Mouse (Mus musculus) intestine, embryonic 14.5 days (tissue): ENCODE data around the gene Aurkb. TPM values are rescaled to one million over a fixed set of nuclear protein-coding genes. Genes with fewer than 3 reads are reported as not detected.

ENCODE experiments used
- ATAC-seq: fragments of 200-750 bp; cut with Nextera tagmentation; replicated peaks from 2 replicates; pipeline ENCODE4 v1.8.0; 2017; ENCODE audit warnings: low read depth, moderate number of reproducible peaks, moderate TSS enrichment, moderate library complexity; ENCODE audit not compliant: low FRiP score, low TSS enrichment
- DNase-seq: peaks from one replicate; pipeline ENCODE4 v3.0.0-alpha.2; 2018; ENCODE audit warnings: low spot score
- H3K27ac ChIP-seq: fragments of 300-500 bp; sonication (generic); 2 replicates; pipeline ENCODE4 v1.5.1; 2014; ENCODE audit warnings: low read depth, mild to moderate bottlenecking, control low read depth
- H3K27me3 ChIP-seq: fragments of 300-500 bp; sonication (generic); replicated peaks from 2 replicates; pipeline ENCODE4 v1.6.1; 2014; ENCODE audit warnings: low read length, control low read depth; ENCODE audit not compliant: control insufficient read depth, insufficient read depth
- H3K36me3 ChIP-seq: fragments of 300-500 bp; sonication (generic); 2 replicates; pipeline ENCODE4 v1.6.1; 2014; ENCODE audit warnings: low read length, control low read depth; ENCODE audit not compliant: control insufficient read depth, insufficient read depth
- H3K4me1 ChIP-seq: fragments of 300-500 bp; sonication (generic); replicated peaks from 2 replicates; pipeline ENCODE4 v1.6.1; 2014; ENCODE audit warnings: low read length, control low read depth, mixed read lengths; ENCODE audit not compliant: control insufficient read depth, insufficient read depth
- H3K4me2 ChIP-seq: fragments of 300-500 bp; sonication (generic); 2 replicates; pipeline ENCODE4 v1.6.1; 2014; ENCODE audit warnings: low read length
- H3K4me3 ChIP-seq: fragments of 300-500 bp; sonication (generic); 2 replicates; pipeline ENCODE4 v1.5.1; 2014; ENCODE audit warnings: low read depth, low read length, control low read depth, mixed read lengths
- H3K9ac ChIP-seq: fragments of 300-500 bp; sonication (generic); 2 replicates; pipeline ENCODE4 v1.6.1; 2014; ENCODE audit warnings: mild to moderate bottlenecking, low read length
- H3K9me3 ChIP-seq: fragments of 300-500 bp; sonication (generic); 2 replicates; pipeline ENCODE4 v1.6.1; 2016; ENCODE audit warnings: low read length, control low read depth; ENCODE audit not compliant: control insufficient read depth
- WGBS: fragments of 180-500 bp; shearing (Covaris S2); extraction: QIAGEN DNeasy Blood & Tissue Kit; methylation state at CpG from one replicate; pipeline ENCODE4 v1.1.7; 2014; 5-methylcytosine and 5-hydroxymethylcytosine counted together
- polyA plus RNA-seq: library from polyadenylated mRNA; unstranded; fragments of >200 nt; fragmentation: Nextera tagmentation; extraction: Ambion mirVana; gene quantifications from 2 replicates; pipeline ENCODE4 v1.2.1, GENCODE M21; 2014

The Aurkb gene
- polyA plus RNA-seq, 1 experiment from 2014 or later: 150 TPM

DNA sequence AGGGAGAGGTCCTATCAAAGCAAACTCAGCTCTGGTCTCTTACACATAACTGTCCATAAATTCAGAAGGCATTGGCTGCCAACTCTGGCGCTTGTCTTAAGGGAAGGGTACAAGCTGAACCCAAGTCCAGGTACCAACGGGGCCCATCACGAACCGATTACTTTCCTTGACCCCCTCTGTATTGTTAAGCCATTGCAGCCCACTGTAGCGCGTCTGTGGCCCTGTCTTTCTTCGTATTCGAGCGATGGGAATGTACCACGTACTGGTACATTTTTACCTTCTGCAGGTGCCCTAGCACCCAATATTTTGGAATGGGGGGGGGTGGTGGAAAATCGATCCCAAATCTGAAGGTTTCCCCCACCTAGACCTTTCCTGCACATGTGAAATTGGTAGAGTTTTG lies 26.8 kb downstream of the Aurkb start:
- DNase-seq (no peak), ATAC-seq (no peak)
- no peak overlapping the region for H3K9ac ChIP-seq

GRCm38 (mm10) chr11:69072666-69073064 lies 27.2 kb downstream of the Aurkb start:
- no peak for ATAC-seq
- peaks cover 18% of the 10 kb centered on the region for H3K4me1 ChIP-seq
- peak overlapping the region; percentile 94 for H3K27ac ChIP-seq
- H3K27me3 ChIP-seq: no peaks in the 10 kb centered on the region
- H3K36me3 ChIP-seq: no peaks in the 10 kb centered on the region
- H3K4me3 ChIP-seq: peak overlapping the region; percentile 25
- DNase-seq: no peak
- WGBS: 6% methylated on average over 9 of the region's 9 CpGs
- no peaks in the 10 kb centered on the region for H3K9me3 ChIP-seq
- peak overlapping the region; percentile 70 for H3K9ac ChIP-seq
- H3K4me2 ChIP-seq: peak overlapping the region; percentile 46

More for the DNA sequence above, 26.8 kb downstream of the Aurkb start:
- no peaks in the 10 kb centered on the region for H3K27me3 ChIP-seq
- H3K4me1 ChIP-seq: peaks cover 18% of the 10 kb centered on the region
- H3K36me3 ChIP-seq: no peaks in the 10 kb centered on the region
- peak overlapping the region; percentile 94; the same call in 1 of the 2 replicates for H3K27ac ChIP-seq
- H3K4me3 ChIP-seq: peak overlapping the region; percentile 25
- 85% methylated on average over 11 of the region's 11 CpGs for WGBS
- H3K9me3 ChIP-seq: no peaks in the 10 kb centered on the region
- peak overlapping the region; percentile 46 for H3K4me2 ChIP-seq

DNA sequence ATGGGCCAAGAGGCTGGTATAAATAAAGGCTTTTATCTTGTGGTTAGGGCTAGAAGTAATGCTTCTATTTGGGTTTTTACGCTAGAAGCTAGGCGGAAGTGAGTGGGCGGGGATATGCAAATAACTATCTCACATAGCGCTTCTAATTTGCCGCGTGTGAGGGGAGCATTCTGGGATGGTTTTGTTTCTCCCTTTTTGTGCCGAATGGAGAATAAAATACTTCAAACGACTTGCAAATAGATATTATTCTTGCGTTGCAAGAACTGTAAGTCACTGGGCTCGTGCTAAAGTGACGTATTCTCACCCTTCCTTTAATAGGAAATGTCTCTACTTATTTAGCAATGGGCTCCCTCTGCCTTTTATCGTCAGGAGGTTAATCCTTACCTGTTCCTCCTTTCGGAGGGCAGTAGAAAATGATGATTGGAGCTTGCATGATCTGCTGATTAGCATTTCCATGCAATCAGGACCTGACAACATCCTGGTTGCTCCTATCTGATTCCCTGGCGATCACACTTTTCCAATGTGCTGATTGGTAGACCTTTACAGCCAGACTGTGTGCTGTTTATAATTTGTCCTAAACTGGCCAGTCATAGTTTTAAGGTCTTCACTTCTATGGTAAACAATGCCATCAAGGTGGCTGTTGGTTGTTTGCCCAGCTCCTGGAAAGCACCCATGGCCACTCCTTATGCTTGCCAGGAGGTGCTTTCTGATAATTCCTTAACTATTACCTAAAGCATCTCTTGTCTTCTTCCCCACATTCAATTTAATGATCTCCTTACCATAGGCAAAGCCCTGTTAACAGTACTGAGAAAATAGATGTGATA lies 27.8 kb downstream of the Aurkb start:
- peak overlapping the region; percentile 94 for H3K27ac ChIP-seq
- DNase-seq: peak; percentile 90
- peak overlapping the region; percentile 46 for H3K4me2 ChIP-seq
- under 1% methylated on average over 14 of the region's 14 CpGs for WGBS
- H3K9me3 ChIP-seq: no peaks in the 10 kb centered on the region
- peak overlapping the region; percentile 25 for H3K4me3 ChIP-seq
- H3K27me3 ChIP-seq: no peaks in the 10 kb centered on the region
- peak overlapping the region; percentile 70 for H3K9ac ChIP-seq
- H3K4me1 ChIP-seq: peaks cover 18% of the 10 kb centered on the region
- peak; percentile 73 for ATAC-seq
- H3K36me3 ChIP-seq: no peaks in the 10 kb centered on the region

DNA sequence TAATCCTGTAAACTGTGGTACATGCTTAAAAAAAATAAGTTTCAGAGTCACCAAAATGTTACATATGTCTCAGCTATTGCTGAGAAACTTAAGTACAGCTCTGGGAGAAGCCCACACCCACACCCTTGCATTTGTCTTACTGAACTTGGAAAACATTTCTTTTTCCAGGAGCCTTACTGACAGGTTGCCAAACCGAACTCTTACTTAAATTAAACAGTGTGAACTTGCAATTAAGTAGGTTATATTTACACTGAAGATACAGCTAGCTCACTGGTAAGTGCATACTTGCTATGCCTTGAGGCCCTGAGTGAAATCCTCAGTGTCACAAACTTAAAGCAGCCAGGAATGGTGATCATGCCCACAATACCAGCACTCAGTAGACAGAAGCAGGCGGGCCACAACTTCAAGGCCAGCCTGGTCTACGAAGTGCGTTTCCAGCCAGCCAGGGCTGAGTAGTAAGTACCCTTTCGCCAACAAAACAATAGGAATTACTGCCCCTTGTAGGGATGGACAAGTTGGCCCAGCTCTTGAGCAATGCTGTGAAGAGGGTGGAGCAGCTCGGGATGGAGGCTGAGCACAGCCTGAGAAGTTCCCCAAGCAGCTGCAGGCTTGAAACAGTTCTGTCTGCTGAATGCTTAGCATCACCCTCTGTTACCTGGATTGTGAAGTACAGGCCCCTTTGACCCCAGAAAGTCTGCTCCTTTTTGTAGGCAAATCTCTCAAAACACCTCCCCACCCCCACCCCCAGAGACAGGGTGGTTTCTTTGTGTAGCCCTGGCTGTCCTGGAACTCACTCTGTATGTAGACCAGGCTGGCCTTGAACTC lies 28.7 kb downstream of the Aurkb start:
- Histone ChIP-seq H3K9ac (no peak overlapping the region), H3K4me2 (no peak overlapping the region), H3K4me3 (no peak overlapping the region), H3K4me1 (peaks cover 18% of the 10 kb centered on the region), H3K27ac (peak overlapping the region; percentile 94), H3K36me3 (no peaks in the 10 kb centered on the region), H3K9me3 (no peaks in the 10 kb centered on the region), H3K27me3 (no peaks in the 10 kb centered on the region)
- DNase-seq (no peak), ATAC-seq (no peak)
- 43% methylated on average over 6 of the region's 6 CpGs for WGBS

DNA sequence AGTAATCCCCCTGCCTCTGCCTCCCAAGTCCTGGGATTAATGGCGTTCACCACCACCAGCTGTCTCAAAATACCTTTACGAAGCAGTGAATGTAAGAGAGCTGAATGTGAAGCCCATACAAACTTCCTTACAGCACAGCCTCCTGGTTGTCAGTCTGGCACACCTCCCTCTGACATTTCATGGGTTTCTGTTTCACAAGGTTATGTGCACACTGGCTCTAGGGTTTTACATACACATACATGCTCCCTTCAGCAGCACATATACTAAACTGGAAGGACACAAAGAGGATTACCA lies 29.3 kb downstream of the Aurkb start:
- ATAC-seq (no peak), DNase-seq (no peak)
- H3K36me3 ChIP-seq: no peaks in the 10 kb centered on the region
- 47% methylated on average over 2 of the region's 2 CpGs for WGBS
- 0 out of 2 replicates have a peak overlapping the region, but pooled peaks have one; percentile 94 for H3K27ac ChIP-seq
- no peak overlapping the region for H3K4me2 ChIP-seq
- H3K4me3 ChIP-seq: no peak overlapping the region
- no peaks in the 10 kb centered on the region for H3K9me3 ChIP-seq
- H3K27me3 ChIP-seq: no peaks in the 10 kb centered on the region
- H3K4me1 ChIP-seq: peaks cover 18% of the 10 kb centered on the region
- H3K9ac ChIP-seq: no peak overlapping the region

DNA sequence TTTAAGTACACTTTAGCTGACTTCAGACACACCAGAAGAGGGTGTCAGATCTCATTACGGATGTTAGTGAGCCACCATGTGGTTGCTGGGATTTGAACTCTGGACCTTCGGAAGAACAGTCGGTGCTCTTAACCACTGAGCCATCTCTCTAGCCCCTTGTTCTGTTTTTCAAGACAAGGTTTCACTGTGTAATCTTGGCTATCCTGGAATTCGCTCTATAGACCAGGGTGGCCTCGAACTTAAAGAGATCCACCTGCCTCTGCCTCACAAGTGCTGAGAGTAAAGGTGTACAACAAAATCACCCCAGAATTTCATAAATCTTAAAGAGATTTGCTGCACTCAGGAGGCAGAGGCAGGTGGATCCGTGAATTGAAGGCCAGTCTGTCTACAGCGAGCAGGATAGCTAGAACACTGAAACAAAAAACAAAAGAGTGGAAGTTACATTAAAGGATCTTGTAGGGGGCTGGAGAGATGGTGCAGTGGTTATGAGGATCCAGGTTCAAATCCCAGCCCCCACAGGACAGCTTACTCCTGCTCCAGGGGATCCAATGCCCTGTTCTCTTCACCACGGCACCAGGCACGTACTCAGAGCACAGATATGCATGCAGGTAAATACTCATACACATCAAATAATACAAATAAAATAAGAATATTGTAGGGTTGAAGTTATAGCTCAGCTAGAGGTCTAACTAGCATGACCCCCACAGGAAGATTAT lies 30.5 kb downstream of the Aurkb start:
- DNase-seq: no peak
- 59% methylated on average over 8 of the region's 9 CpGs for WGBS

GRCm38 (mm10) chr11:69076572-69076971 lies 31.1 kb downstream of the Aurkb start:
- no peaks in the 10 kb centered on the region for H3K36me3 ChIP-seq
- H3K9me3 ChIP-seq: no peaks in the 10 kb centered on the region
- H3K27ac ChIP-seq: no peak overlapping the region
- no peak overlapping the region for H3K4me3 ChIP-seq
- H3K4me2 ChIP-seq: no peak overlapping the region
- WGBS: 74% methylated on average over 5 of the region's 5 CpGs
- H3K27me3 ChIP-seq: no peaks in the 10 kb centered on the region
- no peak overlapping the region for H3K9ac ChIP-seq
- ATAC-seq: no peak
- H3K4me1 ChIP-seq: peaks cover 12% of the 10 kb centered on the region
- no peak for DNase-seq

More for the DNA sequence above, 30.5 kb downstream of the Aurkb start:
- Histone ChIP-seq H3K4me2 (no peak overlapping the region), H3K27me3 (no peaks in the 10 kb centered on the region), H3K9ac (no peak overlapping the region), H3K36me3 (no peaks in the 10 kb centered on the region), H3K4me3 (no peak overlapping the region), H3K9me3 (no peaks in the 10 kb centered on the region), H3K27ac (no peak overlapping the region), H3K4me1 (peaks cover 18% of the 10 kb centered on the region)
- no peak for ATAC-seq

GRCm38 (mm10) chr11:69077316-69077715 lies 31.9 kb downstream of the Aurkb start:
- ATAC-seq (no peak), DNase-seq (no peak)
- Histone ChIP-seq H3K9me3 (no peaks in the 10 kb centered on the region), H3K36me3 (no peaks in the 10 kb centered on the region), H3K4me2 (no peak overlapping the region), H3K9ac (no peak overlapping the region), H3K27ac (no peak overlapping the region), H3K4me1 (peaks cover 8% of the 10 kb centered on the region), H3K27me3 (no peaks in the 10 kb centered on the region), H3K4me3 (no peak overlapping the region)
- 77% methylated on average over 9 of the region's 9 CpGs for WGBS
